Mouse (Mus musculus) stomach, postnatal 0 days (tissue): ENCODE measurements around the gene Ccn2. TPM values are rescaled to one million over a fixed set of nuclear protein-coding genes. Genes with fewer than 3 reads are reported as not detected.

ENCODE experiments used
- ATAC-seq: fragments of 200-750 bp; cut with Nextera tagmentation; 2 replicates; pipeline ENCODE4 v1.8.0; 2017; ENCODE audit not compliant: low FRiP score, low TSS enrichment
- DNase-seq: peaks from one replicate; pipeline ENCODE4 v3.0.0-alpha.2; 2016; ENCODE audit warnings: low spot score
- H3K27ac ChIP-seq: fragments of 300-500 bp; sonication (generic); replicated peaks from 2 replicates; pipeline ENCODE4 v1.5.1; 2014; ENCODE audit warnings: mild to moderate bottlenecking, control low read depth
- H3K27me3 ChIP-seq: fragments of 300-500 bp; sonication (generic); 2 replicates; pipeline ENCODE4 v1.6.1; 2014; ENCODE audit warnings: low read length; ENCODE audit not compliant: control insufficient read depth, insufficient read depth
- H3K36me3 ChIP-seq: fragments of 300-500 bp; sonication (generic); 2 replicates; pipeline ENCODE4 v1.6.1; 2014; ENCODE audit warnings: low read length, mixed read lengths; ENCODE audit not compliant: control insufficient read depth, insufficient read depth
- H3K4me1 ChIP-seq: fragments of 300-500 bp; sonication (generic); replicated peaks from 2 replicates; pipeline ENCODE4 v1.6.1; 2014; ENCODE audit warnings: antibody characterized with exemption; ENCODE audit not compliant: control insufficient read depth, insufficient read depth
- H3K4me2 ChIP-seq: fragments of 300-500 bp; sonication (generic); replicated peaks from 2 replicates; pipeline ENCODE4 v1.6.1; 2014; ENCODE audit warnings: low read depth, mild to moderate bottlenecking, control low read depth, moderate library complexity
- H3K4me3 ChIP-seq: fragments of 300-500 bp; sonication (generic); 2 replicates; pipeline ENCODE4 v1.5.1; 2014; ENCODE audit warnings: low read depth, low read length, control low read depth
- H3K9ac ChIP-seq: fragments of 300-500 bp; sonication (generic); 2 replicates; pipeline ENCODE4 v1.6.1; 2014; ENCODE audit warnings: mild to moderate bottlenecking, low read length, control low read depth, mixed read lengths
- H3K9me3 ChIP-seq: fragments of 300-500 bp; sonication (generic); 2 replicates; pipeline ENCODE4 v1.6.1; 2016; ENCODE audit warnings: low read length; ENCODE audit not compliant: control insufficient read depth
- CTCF ChIP-seq: IDR thresholded peaks from 2 replicates; pipeline ENCODE4 v1.5.1; 2016; ENCODE audit warnings: antibody characterized with exemption, low read depth, mild to moderate bottlenecking, moderate library complexity
- EP300 ChIP-seq: optimal IDR thresholded peaks from 2 replicates; pipeline ENCODE3; 2016; ENCODE audit warnings: antibody characterized with exemption
- WGBS: fragments of 180-500 bp; shearing (Covaris S2); extraction: QIAGEN DNeasy Blood & Tissue Kit; methylation state at CpG from one replicate; pipeline ENCODE4 v1.1.7; 2014; 5-methylcytosine and 5-hydroxymethylcytosine counted together
- polyA plus RNA-seq: library from polyadenylated mRNA; unstranded; fragments of >200 nt; fragmentation: Nextera tagmentation; extraction: Ambion mirVana; gene quantifications from 2 replicates; pipeline ENCODE4 v1.2.1, GENCODE M21; 2015

The Ccn2 gene
- polyA plus RNA-seq, 1 experiment from 2014 or later: 19.7 TPM

GRCm38 (mm10) chr10:24631122-24631521, 35.9 kb downstream of the Ccn2 start:
- H3K27ac ChIP-seq: no peak overlapping the region
- H3K4me2 ChIP-seq: no peak overlapping the region
- DNase-seq: no peak
- TF ChIP-seq EP300 (no peak), CTCF (no peak)
- no peak overlapping the region for H3K4me3 ChIP-seq
- H3K9ac ChIP-seq: no peak overlapping the region
- ATAC-seq: no peak
- no peaks in the 10 kb centered on the region for H3K9me3 ChIP-seq
- no peaks in the 10 kb centered on the region for H3K27me3 ChIP-seq
- WGBS: 95% methylated on average over 5 of the region's 5 CpGs
- H3K4me1 ChIP-seq: 0 out of 2 replicates have a peak, but pooled peaks cover 2% of the 10 kb centered on the region
- no peaks in the 10 kb centered on the region for H3K36me3 ChIP-seq

GRCm38 (mm10) chr10:24634288-24634687, 39.0 kb downstream of the Ccn2 start:
- ATAC-seq (peak; percentile 8; the same call in 1 of the 2 replicates), DNase-seq (no peak)
- no peaks in the 10 kb centered on the region for H3K36me3 ChIP-seq
- H3K4me3 ChIP-seq: no peak overlapping the region
- H3K9me3 ChIP-seq: no peaks in the 10 kb centered on the region
- no peak overlapping the region for H3K4me2 ChIP-seq
- TF ChIP-seq CTCF (no peak), EP300 (no peak)
- WGBS: 47% methylated on average over 9 of the region's 9 CpGs
- H3K27me3 ChIP-seq: no peaks in the 10 kb centered on the region
- H3K4me1 ChIP-seq: 0 out of 2 replicates have a peak, but pooled peaks cover 2% of the 10 kb centered on the region
- no peak overlapping the region for H3K9ac ChIP-seq
- H3K27ac ChIP-seq: no peak overlapping the region; the same call in 1 of the 2 replicates

GRCm38 (mm10) chr10:24635331-24635815, 40.1 kb downstream of the Ccn2 start:
- Histone ChIP-seq H3K27ac (peak overlapping the region; percentile 49; the same call in 1 of the 2 replicates), H3K4me1 (0 out of 2 replicates have a peak, but pooled peaks cover 2% of the 10 kb centered on the region), H3K4me2 (no peak overlapping the region), H3K4me3 (no peak overlapping the region), H3K36me3 (no peaks in the 10 kb centered on the region), H3K9me3 (no peaks in the 10 kb centered on the region), H3K9ac (no peak overlapping the region), H3K27me3 (no peaks in the 10 kb centered on the region)
- WGBS: 64% methylated on average over 11 of the region's 11 CpGs
- 0 out of 2 replicates have a peak, but pooled peaks have one; percentile 20 for ATAC-seq
- DNase-seq: no peak
- no peak for TF ChIP-seq CTCF

- Histone ChIP-seq H3K4me3 (no peak overlapping the region), H3K4me1 (0 out of 2 replicates have a peak, but pooled peaks cover 2% of the 10 kb centered on the region), H3K9me3 (no peaks in the 10 kb centered on the region), H3K27ac (peak overlapping the region; percentile 8; the same call in 1 of the 2 replicates), H3K9ac (no peak overlapping the region), H3K36me3 (no peaks in the 10 kb centered on the region), H3K4me2 (no peak overlapping the region), H3K27me3 (no peaks in the 10 kb centered on the region)
- ATAC-seq (peak; percentile 53), DNase-seq (no peak)
- TF ChIP-seq EP300: no peak
- no peak for TF ChIP-seq CTCF
- WGBS: 77% methylated on average over 10 of the region's 10 CpGs
Observed at GRCm38 (mm10) chr10:24635884-24636283, 40.6 kb downstream of the Ccn2 start.

GRCm38 (mm10) chr10:24636986-24637385, 41.7 kb downstream of the Ccn2 start:
- Histone ChIP-seq H3K4me3 (no peak overlapping the region), H3K27ac (0 out of 2 replicates have a peak overlapping the region, but pooled peaks have one; percentile 20), H3K27me3 (no peaks in the 10 kb centered on the region), H3K9me3 (no peaks in the 10 kb centered on the region), H3K4me2 (no peak overlapping the region), H3K9ac (no peak overlapping the region), H3K36me3 (no peaks in the 10 kb centered on the region), H3K4me1 (0 out of 2 replicates have a peak, but pooled peaks cover 2% of the 10 kb centered on the region)
- DNase-seq (no peak), ATAC-seq (no peak)
- TF ChIP-seq CTCF (no peak), EP300 (no peak)
- 66% methylated on average over 2 of the region's 2 CpGs for WGBS

GRCm38 (mm10) chr10:24638306-24639070, 43.2 kb downstream of the Ccn2 start:
- Histone ChIP-seq H3K9ac (no peak overlapping the region), H3K4me2 (no peak overlapping the region), H3K4me3 (no peak overlapping the region), H3K36me3 (no peaks in the 10 kb centered on the region), H3K9me3 (no peaks in the 10 kb centered on the region), H3K4me1 (0 out of 2 replicates have a peak, but pooled peaks cover 2% of the 10 kb centered on the region), H3K27ac (peak overlapping the region; percentile 30; the same call in 1 of the 2 replicates), H3K27me3 (no peaks in the 10 kb centered on the region)
- DNase-seq: peak; percentile 68
- peak; percentile 62 for ATAC-seq
- 12% methylated on average over 10 of the region's 10 CpGs for WGBS
- TF ChIP-seq CTCF (no peak), EP300 (no peak)
